Mouse (Mus musculus): Measurements from ENCODE around the gene BC052040.

Gene BC052040

DNA sequence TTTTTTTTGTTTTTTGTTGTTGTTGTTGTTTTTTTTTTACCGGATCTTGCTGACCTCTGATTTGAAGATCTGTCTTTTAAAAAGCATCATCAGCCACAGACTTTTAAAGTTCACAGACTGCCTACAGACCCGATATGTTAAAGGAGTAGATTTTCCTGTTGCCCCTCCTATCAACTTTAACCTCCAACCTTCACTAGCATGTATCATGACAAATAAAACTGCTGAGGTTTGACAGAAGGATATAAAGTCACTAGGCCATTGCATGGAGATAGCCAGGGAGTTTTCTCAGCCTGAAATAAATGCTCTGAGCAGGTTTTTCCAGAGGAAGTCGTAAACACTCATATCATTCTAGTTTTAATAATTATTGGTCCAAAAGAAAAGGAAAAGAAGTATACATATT is 136.5 kb downstream of the BC052040 start:
- DNase-seq: no peak

- no peak for DNase-seq
Measured at GRCm38 (mm10) chr2:115723452-115723851, 141.9 kb downstream of the BC052040 start.

- DNase-seq: no peak
Measured at GRCm38 (mm10) chr2:115724216-115724615, 142.7 kb downstream of the BC052040 start.

GRCm38 (mm10) chr2:115724726-115725125 is 143.2 kb downstream of the BC052040 start:
- DNase-seq: no peak

- DNase-seq: no peak
Measured at GRCm38 (mm10) chr2:115725503-115725902, 144.0 kb downstream of the BC052040 start.

- no peak for DNase-seq
Measured at GRCm38 (mm10) chr2:115725926-115726325, 144.4 kb downstream of the BC052040 start.

GRCm38 (mm10) chr2:115726806-115727205 is 145.3 kb downstream of the BC052040 start:
- DNase-seq: no peak

DNA sequence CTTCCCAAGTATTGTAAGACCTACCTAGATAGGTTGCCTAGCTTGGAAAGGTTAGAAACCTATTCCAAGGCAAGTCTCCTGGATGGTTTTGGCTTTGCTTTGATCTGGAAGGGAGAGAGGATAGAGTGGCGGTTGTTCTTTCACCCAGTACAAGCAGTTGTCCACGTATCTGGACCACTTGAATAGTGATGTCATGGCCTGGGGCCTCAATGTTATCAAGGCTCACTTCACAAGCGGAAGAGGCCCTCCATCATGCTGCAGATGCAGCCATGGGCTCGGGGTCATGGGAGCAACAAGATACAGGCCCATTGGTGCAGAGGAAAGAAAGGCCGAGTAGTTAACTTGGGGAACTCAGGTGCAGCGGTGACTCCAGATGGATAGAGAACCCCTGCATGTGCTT is 147.1 kb downstream of the BC052040 start:
- DNase-seq: no peak

DNA sequence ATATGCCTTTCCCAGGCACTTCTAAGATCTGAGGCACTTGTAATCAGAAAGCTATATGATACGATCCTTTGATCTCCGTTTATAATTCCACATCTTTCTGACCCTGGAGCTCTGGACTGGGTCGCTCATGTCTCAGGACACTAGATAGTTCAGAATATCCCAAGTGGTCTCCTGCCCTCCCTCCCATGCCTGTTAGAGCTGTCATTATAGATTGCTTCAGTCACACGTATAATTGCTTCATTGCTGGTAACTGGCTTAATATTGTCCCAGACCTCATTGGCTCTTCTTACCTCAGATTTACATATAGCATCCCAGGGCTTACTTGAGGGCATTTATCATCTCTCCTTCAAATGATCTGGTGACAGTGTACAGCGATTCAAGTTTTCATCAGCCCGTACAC is 149.0 kb downstream of the BC052040 start:
- DNase-seq: no peak

DNA sequence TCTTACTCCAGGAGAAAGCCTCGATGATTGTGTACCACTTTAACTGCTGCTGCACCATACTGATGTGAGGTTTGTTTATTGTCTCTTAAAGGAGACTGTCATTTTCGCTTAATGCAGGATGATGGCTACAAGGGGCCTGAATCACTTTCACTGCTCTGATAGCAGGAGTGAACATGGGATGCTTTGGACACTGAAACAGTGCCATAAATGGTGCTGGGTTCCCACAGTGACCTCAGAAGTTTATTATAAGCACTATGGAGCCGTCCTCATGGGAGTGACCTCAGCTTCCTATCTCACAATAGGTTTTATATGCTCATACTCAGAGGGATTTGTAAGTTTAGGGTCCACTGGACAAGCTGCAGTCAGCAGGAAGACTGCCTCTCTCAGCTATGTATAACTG is 149.7 kb downstream of the BC052040 start:
- no peak for DNase-seq

DNA sequence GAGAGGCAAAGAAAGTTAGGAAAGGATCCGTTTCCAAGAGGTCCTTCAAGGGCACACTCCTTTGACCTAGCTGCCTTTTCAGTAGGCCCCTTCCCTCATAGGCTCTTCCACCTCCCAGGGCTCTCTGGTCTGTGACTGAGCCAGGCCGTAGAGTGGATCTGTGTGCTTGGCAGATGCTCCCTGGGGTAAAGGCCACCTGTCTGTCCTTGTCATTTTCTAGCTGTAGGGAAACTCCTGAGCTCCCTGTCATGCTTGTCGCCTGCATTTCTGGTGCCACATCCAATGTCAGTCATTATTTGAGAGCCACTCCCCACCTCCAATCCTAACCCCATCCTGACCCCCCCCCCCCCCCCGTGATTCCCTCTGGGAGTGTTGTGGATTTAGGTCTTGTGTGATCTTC is 151.1 kb downstream of the BC052040 start:
- DNase-seq: no peak

GRCm38 (mm10) chr2:115733017-115733692 is 151.6 kb downstream of the BC052040 start:
- DNase-seq: no peak

GRCm38 (mm10) chr2:115734850-115735249 is 153.3 kb downstream of the BC052040 start:
- no peak for DNase-seq

- no peak for DNase-seq
Measured at GRCm38 (mm10) chr2:115736416-115736815, 154.9 kb downstream of the BC052040 start.

GRCm38 (mm10) chr2:115737966-115738365 is 156.4 kb downstream of the BC052040 start:
- no peak for DNase-seq

GRCm38 (mm10) chr2:115742061-115742460 is 160.5 kb downstream of the BC052040 start:
- no peak for DNase-seq

DNA sequence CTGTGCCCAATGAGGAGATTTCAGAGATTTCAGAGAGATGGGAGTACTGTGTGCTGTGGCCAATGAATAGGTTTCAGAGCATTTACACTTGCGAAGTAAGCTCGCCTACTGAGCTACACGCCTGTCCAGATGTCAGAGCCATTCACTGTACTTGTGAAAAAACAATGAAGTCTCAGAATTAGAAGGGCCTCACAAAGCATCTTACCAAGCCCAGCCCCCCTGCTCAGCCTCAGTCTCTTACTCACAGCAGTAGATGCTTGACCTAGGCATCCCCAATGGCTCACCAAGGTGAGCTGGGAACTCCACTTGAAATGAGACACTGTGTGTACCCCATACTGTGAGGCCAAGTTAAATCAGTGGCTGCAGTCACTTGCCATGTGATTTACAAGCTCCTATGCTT is 166.1 kb downstream of the BC052040 start:
- DNase-seq: no peak

DNA sequence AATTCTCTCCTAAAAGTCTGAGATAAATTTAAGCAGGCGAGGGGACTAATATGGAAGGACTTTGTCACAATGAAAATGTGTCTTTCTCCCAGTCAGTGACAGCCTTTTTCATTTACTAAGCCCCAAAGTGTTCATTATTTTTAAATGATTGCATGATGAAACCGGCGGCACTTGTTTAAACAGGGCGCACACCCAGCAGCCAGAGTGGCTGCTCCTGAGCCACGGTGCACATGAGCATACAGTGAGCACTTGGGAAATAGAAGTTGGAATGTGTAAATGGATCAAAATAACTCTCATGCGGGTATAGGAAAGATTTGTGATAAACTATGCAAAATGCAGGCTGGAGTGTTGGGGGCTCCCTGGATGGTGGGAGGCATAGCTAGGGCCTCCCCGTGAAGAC is 169.7 kb downstream of the BC052040 start:
- DNase-seq: no peak

GRCm38 (mm10) chr2:115757685-115758084 is 176.2 kb downstream of the BC052040 start:
- no peak for DNase-seq

DNA sequence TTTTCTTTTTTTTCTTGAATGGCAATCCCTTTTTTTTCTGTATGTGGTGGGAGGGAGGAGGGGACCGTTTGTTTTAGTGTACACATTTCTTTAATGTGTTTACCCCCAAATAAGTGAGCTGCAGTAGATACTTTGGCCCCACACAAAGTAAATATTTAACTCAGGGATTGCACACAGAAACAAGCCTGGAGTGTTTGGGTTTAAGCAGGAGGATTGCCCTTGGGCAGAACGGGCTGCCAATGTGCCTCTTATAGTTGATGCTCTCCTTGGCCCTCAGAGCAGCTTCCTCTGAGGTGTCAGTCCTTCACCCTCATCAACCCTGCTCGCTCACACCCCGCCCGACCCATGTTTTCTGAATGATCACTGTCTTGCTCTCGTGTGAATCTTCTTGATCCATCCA is 177.0 kb downstream of the BC052040 start:
- no peak for DNase-seq

DNA sequence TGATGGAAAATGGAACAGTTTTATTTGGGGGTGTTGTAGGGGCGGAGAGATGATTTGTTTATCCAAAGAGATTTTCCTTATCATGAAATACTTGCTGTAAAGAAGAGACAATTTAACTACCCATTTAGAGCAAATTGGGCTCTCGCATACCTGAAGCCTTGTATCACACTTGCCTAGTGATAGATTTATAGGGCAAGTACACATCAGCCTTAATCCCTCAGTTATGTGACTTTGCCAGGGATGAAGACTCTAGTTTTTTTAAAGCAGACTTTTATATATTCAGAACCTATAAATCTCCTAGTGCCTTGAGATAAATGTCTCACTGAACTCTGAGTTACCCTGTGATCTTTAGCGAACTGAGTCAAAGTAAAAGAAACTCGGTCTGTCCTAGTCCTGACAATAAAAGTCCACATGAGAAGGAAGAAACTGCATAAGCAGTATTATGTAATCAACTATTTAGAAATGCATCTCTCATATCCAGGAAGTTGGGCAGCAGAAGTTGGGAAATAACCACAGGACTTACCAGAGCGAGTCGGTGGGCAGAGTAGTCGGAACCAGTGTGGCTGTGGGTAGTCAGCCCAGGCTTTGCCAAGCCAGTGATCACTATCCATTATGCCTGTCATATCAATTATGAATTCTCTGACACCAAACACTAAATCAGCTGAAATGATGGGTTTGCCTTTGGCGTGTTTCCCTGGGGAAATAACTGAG is 183.2 kb downstream of the BC052040 start:
- no peak for DNase-seq

DNA sequence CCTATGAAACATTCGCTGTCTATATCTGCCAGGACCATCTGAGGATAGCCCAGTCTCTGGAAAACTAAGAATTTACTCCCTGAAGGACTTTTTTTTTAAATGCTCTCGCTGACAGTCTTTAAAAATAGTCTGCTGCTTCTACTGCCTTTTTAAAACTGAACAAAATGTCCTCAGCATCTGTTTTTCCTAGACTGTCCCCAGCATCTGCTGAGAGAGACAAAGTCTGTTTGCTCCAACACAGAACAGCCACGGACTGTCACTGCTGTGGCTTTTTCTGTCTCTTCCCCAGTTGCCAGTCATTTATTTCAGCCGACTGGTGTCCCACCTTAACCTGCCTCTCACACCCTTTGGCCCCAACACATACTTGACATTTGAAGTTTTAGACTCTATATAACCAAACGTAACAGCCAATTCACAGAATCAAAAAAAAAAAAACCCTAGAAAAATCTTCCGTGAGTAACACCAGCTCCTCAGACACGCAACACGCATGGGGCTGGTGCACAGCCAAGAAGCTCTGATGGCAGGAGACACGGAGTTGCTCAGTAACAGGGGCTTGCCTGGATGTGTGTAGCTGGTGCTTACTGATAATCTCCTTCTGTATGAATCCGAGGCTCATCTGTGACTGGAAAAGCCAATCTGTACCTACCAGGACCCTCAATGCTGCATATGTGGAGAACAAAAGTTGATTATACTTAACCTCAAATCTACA is 188.2 kb downstream of the BC052040 start:
- DNase-seq: no peak

DNA sequence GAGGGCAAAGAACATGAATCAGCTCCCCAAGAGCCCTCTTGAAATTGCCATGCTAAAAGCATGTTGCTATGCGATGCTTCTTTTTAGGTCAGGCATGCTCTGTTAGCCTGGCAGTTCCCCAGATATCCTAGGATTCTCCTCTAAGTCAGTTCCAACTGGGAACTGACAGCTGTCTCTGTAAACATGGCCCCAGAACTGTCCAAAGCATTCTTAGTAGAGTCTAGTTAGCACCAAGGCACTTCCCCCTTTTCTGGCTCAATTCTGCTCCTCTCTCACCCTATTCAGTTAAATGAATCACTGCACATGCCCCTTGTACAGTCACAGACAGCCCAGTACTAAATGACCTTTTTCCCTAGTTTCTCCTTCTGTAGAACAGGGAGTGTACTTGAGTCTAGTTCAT is 191.2 kb downstream of the BC052040 start:
- DNase-seq: no peak

All from cerebellum, adult 8-10 months (tissue).